Mouse (Mus musculus) thymus, adult 2 months (tissue): Measurements from ENCODE around the gene Gpc5. TPM values are rescaled to one million over a fixed set of nuclear protein-coding genes. Genes with fewer than 3 reads are reported as not detected.

Source experiments
- DNase-seq: peaks from one replicate; pipeline ENCODE4 v3.0.0; 2021
- H3K27ac ChIP-seq: fragments of 200-500 bp; 2 replicates; pipeline ENCODE4 v1.5.1; 2012; ENCODE audit warnings: low read length, control low read depth; ENCODE audit not compliant: control insufficient read depth, insufficient read depth
- H3K27me3 ChIP-seq: fragments of 200-500 bp; 2 replicates; pipeline ENCODE4 v1.6.1; 2012; ENCODE audit warnings: mild to moderate bottlenecking, low read length, moderate library complexity, mixed read lengths; ENCODE audit not compliant: control insufficient read depth, insufficient read depth
- H3K36me3 ChIP-seq: fragments of 200-500 bp; 2 replicates; pipeline ENCODE4 v1.6.1; 2012; ENCODE audit warnings: mild to moderate bottlenecking, low read length, moderate library complexity; ENCODE audit not compliant: control insufficient read depth, insufficient read depth
- H3K4me1 ChIP-seq: fragments of 200-500 bp; replicated peaks from 2 replicates; pipeline ENCODE4 v1.6.1; 2012; ENCODE audit warnings: low read length; ENCODE audit not compliant: control insufficient read depth, insufficient read depth
- H3K4me3 ChIP-seq: fragments of 200-500 bp; 2 replicates; pipeline ENCODE4 v1.5.1; 2012; ENCODE audit warnings: mild to moderate bottlenecking, low read length, control low read depth, moderate library complexity; ENCODE audit not compliant: control insufficient read depth, insufficient read depth
- CTCF ChIP-seq: fragments of 200-500 bp; IDR thresholded peaks from 2 replicates; pipeline ENCODE4 v1.5.1; 2012; ENCODE audit warnings: mild to moderate bottlenecking, control low read depth, low read length, moderate library complexity, borderline replicate concordance; ENCODE audit not compliant: control insufficient read depth, poor library complexity, insufficient read depth; ENCODE audit errors: extremely low read depth
- POLR2A ChIP-seq: fragments of 200-500 bp; IDR thresholded peaks from 2 replicates; pipeline ENCODE4 v1.6.1; 2012; ENCODE audit warnings: mild to moderate bottlenecking, low read length, control low read depth, moderate library complexity; ENCODE audit not compliant: control insufficient read depth, poor library complexity, insufficient read depth; ENCODE audit errors: extremely low read depth
- WGBS: fragments of 180-500 bp; shearing (Covaris S2); methylation state at CpG from one replicate; pipeline ENCODE4 v1.1.7; 2018; 5-methylcytosine and 5-hydroxymethylcytosine counted together
- polyA plus RNA-seq: library from polyadenylated mRNA; depleted of rRNA; stranded (reverse); fragments of >200 nt; gene quantifications from 2 replicates; pipeline ENCODE4 v1.2.3, GENCODE M21; 2012

Gpc5 gene
- polyA plus RNA-seq, 1 experiment: 0.18 TPM

GRCm38 (mm10) chr14:115976062-115976461, 884.0 kb downstream of the Gpc5 start:
- no peak for DNase-seq
- no peak overlapping the region for H3K27ac ChIP-seq
- no peaks in the 10 kb centered on the region for H3K27me3 ChIP-seq
- H3K36me3 ChIP-seq: no peaks in the 10 kb centered on the region
- no peak overlapping the region for H3K4me3 ChIP-seq
- H3K4me1 ChIP-seq: no peaks in the 10 kb centered on the region
- WGBS: 90% methylated on average over 1 of the region's 1 CpGs
- no peak for TF ChIP-seq POLR2A
- TF ChIP-seq CTCF: no peak

- DNase-seq: no peak
- WGBS: 28% methylated on average over 2 of the region's 2 CpGs
- TF ChIP-seq POLR2A: no peak
Measured at GRCm38 (mm10) chr14:115979233-115979632, 887.2 kb downstream of the Gpc5 start.

DNA sequence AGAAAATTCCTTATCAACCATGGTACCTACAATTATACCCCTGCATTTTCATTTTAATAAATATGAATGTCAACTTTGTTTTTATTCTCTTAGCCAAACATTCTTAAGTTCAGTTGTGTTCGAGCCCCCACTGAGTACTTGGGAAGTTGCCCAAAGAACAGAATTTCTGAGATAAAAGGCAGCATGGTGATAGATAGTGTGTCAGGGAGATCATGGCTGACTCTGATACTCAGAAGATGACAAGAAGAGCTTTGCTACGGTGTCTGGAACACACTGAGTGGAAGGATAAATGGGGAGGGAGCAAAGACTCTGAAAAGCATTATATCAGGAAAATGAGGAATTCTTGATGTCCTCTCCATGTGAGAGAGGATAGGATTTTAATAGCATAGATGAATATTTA, 898.7 kb downstream of the Gpc5 start:
- TF ChIP-seq CTCF: no peak
- no peak for TF ChIP-seq POLR2A
- H3K27me3 ChIP-seq: no peaks in the 10 kb centered on the region
- H3K4me1 ChIP-seq: no peaks in the 10 kb centered on the region
- no peak overlapping the region for H3K27ac ChIP-seq
- no peak overlapping the region for H3K4me3 ChIP-seq
- WGBS: 80% methylated on average over 2 of the region's 2 CpGs
- no peak for DNase-seq
- H3K36me3 ChIP-seq: no peaks in the 10 kb centered on the region

More at GRCm38 (mm10) chr14:115979233-115979632, 887.2 kb downstream of the Gpc5 start:
- Histone ChIP-seq H3K4me1 (no peaks in the 10 kb centered on the region), H3K27me3 (no peaks in the 10 kb centered on the region), H3K4me3 (no peak overlapping the region), H3K27ac (no peak overlapping the region), H3K36me3 (no peaks in the 10 kb centered on the region)

- Histone ChIP-seq H3K4me3 (no peak overlapping the region), H3K36me3 (no peaks in the 10 kb centered on the region), H3K27ac (no peak overlapping the region), H3K4me1 (no peaks in the 10 kb centered on the region), H3K27me3 (no peaks in the 10 kb centered on the region)
- DNase-seq: no peak
- 82% methylated on average over 5 of the region's 5 CpGs for WGBS
- TF ChIP-seq POLR2A: no peak
- no peak for TF ChIP-seq CTCF
Measured at GRCm38 (mm10) chr14:115993520-115994106, 901.6 kb downstream of the Gpc5 start.

- DNase-seq: no peak
- Histone ChIP-seq H3K36me3 (no peaks in the 10 kb centered on the region), H3K27ac (no peak overlapping the region), H3K27me3 (no peaks in the 10 kb centered on the region), H3K4me3 (no peak overlapping the region), H3K4me1 (no peaks in the 10 kb centered on the region)
- 85% methylated on average over 4 of the region's 4 CpGs for WGBS
- TF ChIP-seq POLR2A (no peak), CTCF (no peak)
Measured at GRCm38 (mm10) chr14:115998931-115999330, 906.9 kb downstream of the Gpc5 start.

- no peak for DNase-seq
- no peak for TF ChIP-seq CTCF
- TF ChIP-seq POLR2A: no peak
- H3K4me3 ChIP-seq: no peak overlapping the region
- WGBS: 72% methylated on average over 4 of the region's 4 CpGs
- H3K4me1 ChIP-seq: no peaks in the 10 kb centered on the region
- no peaks in the 10 kb centered on the region for H3K27me3 ChIP-seq
- H3K27ac ChIP-seq: no peak overlapping the region
- no peaks in the 10 kb centered on the region for H3K36me3 ChIP-seq
Measured at GRCm38 (mm10) chr14:116087010-116087409, 995.0 kb downstream of the Gpc5 start.

DNA sequence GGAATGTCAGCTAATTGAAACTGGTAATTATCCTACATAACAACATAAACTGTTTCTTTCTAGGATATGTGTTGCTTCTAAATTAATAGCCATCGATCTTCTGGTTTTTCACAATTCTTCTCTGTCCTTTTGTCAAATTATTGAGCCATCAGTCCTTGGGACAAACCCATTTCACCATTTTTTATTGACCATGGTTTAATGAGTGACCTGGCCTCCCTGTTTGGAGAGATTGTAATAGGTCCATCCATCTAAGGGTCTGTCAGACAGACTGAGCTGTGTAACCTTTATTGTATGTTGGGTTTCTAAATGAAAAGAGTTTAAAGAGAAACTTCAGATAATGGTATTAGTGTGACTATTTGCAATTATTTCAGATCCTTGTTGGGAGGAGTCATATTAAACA, 1035.9 kb downstream of the Gpc5 start:
- Histone ChIP-seq H3K27me3 (no peaks in the 10 kb centered on the region), H3K4me1 (no peaks in the 10 kb centered on the region), H3K27ac (no peak overlapping the region), H3K36me3 (no peaks in the 10 kb centered on the region), H3K4me3 (no peak overlapping the region)
- DNase-seq: no peak
- WGBS: 93% methylated on average over 1 of the region's 1 CpGs
- TF ChIP-seq POLR2A (no peak), CTCF (no peak)
